Mouse (Mus musculus) hindbrain, postnatal 0 days (tissue): Measurements from ENCODE around the gene Mylip. TPM values are rescaled to one million over a fixed set of nuclear protein-coding genes. Genes with fewer than 3 reads are reported as not detected.

ENCODE experiments used
- ATAC-seq: fragments of 200-750 bp; cut with Nextera tagmentation; 2 replicates; pipeline ENCODE4 v1.8.0; 2017; ENCODE audit warnings: mild to moderate bottlenecking, moderate TSS enrichment, moderate library complexity
- DNase-seq: peaks from one replicate; pipeline ENCODE4 v3.0.0-alpha.2; 2015; ENCODE audit warnings: low spot score
- H3K27ac ChIP-seq: fragments of 300-500 bp; sonication (generic); 2 replicates; pipeline ENCODE4 v1.5.1; 2014; ENCODE audit warnings: mild to moderate bottlenecking
- H3K27me3 ChIP-seq: fragments of 300-500 bp; sonication (generic); 2 replicates; pipeline ENCODE4 v1.6.1; 2014; ENCODE audit warnings: low read length, mixed read lengths; ENCODE audit not compliant: insufficient read depth
- H3K36me3 ChIP-seq: fragments of 300-500 bp; sonication (generic); 2 replicates; pipeline ENCODE4 v1.6.1; 2014; ENCODE audit warnings: low read length, mixed read lengths; ENCODE audit not compliant: insufficient read depth
- H3K4me1 ChIP-seq: fragments of 300-500 bp; sonication (generic); 2 replicates; pipeline ENCODE4 v1.6.1; 2014; ENCODE audit warnings: antibody characterized with exemption, low read length, mixed read lengths; ENCODE audit not compliant: insufficient read depth
- H3K4me2 ChIP-seq: fragments of 300-500 bp; sonication (generic); 2 replicates; pipeline ENCODE4 v1.6.1; 2014; ENCODE audit warnings: low read depth, mild to moderate bottlenecking, low read length, moderate library complexity, mixed read lengths
- H3K4me3 ChIP-seq: fragments of 300-500 bp; sonication (generic); 2 replicates; pipeline ENCODE4 v1.5.1; 2014; ENCODE audit warnings: low read length
- H3K9ac ChIP-seq: fragments of 300-500 bp; sonication (generic); replicated peaks from 2 replicates; pipeline ENCODE4 v1.6.1; 2014; ENCODE audit warnings: mild to moderate bottlenecking, low read length, moderate library complexity, mixed read lengths
- H3K9me3 ChIP-seq: fragments of 300-500 bp; sonication (generic); 2 replicates; pipeline ENCODE4 v1.6.1; 2016; ENCODE audit warnings: low read length, mixed read lengths
- CTCF ChIP-seq: IDR thresholded peaks from 2 replicates; pipeline ENCODE4 v1.5.1; 2016; ENCODE audit warnings: antibody characterized with exemption, control low read depth, low read depth
- whole genome bisulfite sequencing: fragments of 180-500 bp; shearing (Covaris S2); extraction: QIAGEN DNeasy Blood & Tissue Kit; methylation state at CpG from one replicate; pipeline ENCODE4 v1.1.7; 2014; 5-methylcytosine and 5-hydroxymethylcytosine counted together
- polyA plus RNA-seq: library from polyadenylated mRNA; unstranded; fragments of >200 nt; fragmentation: Nextera tagmentation; extraction: Ambion mirVana; gene quantifications from 2 replicates; pipeline ENCODE4 v1.2.1, GENCODE M21; 2015
- total RNA-seq: library from RNA; depleted of rRNA; stranded (reverse); fragments of >200 nt; gene quantifications from 2 replicates; pipeline ENCODE4 v1.2.3, GENCODE M21; 2014

Mylip gene
- total and polyA plus RNA-seq, 2 experiments from 2014 or later = 4.6 to 13.0 TPM

DNA sequence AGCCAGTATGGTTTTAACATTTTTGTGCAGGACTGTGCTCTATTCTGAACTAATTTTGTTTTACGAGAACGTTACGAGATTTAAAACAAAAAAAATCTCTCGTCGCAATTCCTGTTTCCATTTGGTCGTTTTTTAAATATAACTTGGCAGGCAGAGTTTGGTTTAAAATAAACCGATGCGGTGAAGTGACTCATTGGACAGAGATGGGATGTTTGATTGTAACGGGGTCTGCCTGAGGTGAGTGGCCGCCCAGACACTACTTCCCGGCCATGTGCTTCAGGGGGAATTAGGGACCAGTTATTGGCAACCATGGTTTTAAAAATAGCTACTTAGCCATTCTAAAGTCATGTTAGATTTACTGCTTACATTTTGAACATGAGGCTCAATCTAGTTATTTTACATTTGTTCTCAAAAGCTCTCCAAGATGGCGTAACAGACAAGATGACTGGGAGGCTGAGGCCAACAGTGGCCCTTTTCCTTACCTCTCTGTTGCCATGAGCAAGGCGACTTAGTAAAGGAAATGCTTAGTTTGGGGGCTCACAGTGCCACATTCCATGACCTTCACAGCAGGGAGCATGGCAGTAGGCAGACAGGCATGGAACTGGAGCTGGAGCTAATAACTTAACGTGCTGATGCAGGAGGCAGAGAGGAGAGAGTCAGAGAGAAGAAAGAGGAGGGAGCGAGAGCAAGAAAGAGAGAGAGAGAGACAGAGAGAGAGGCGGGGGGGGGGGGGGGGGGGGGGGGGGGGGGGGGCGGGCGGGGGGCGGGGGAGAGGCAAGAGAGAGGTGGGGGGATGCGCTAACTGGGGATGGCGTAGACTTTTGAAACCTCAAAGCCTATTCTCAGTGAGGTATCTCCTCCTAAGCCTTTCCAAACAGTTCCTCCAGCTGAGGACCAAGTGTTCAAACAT, 8.6 kb downstream of the Mylip start:
- H3K4me1 ChIP-seq = no peaks in the 10 kb centered on the region
- H3K4me3 ChIP-seq = no peak overlapping the region
- DNase-seq = no peak
- H3K36me3 ChIP-seq = no peaks in the 10 kb centered on the region
- no peak overlapping the region for H3K27ac ChIP-seq
- no peak overlapping the region for H3K4me2 ChIP-seq
- no peaks in the 10 kb centered on the region for H3K9me3 ChIP-seq
- H3K9ac ChIP-seq = no peak overlapping the region
- WGBS = 69% methylated on average over 16 of the region's 21 CpGs
- no peaks in the 10 kb centered on the region for H3K27me3 ChIP-seq
- no peak for ATAC-seq
- TF ChIP-seq CTCF = no peak

DNA sequence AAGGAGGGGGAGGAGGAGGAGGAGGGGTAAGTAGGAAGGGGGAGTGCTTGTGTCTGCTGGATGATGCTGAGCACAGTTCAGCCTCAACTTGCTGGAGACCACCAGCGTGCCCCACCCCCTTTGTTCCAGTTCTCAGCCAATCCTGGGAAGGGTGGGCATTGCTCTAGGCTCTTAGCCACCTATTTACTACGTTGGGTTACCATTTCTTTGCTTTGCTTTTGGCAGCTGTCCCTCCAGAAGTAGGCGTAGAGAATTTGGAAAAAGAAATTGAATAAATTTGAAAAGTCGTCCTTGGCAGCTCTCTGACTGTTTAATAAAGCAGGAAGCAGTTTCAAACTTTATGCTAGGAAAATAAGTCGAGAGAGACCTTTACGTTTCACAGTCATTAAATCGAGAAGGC, 11.2 kb downstream of the Mylip start:
- Histone ChIP-seq H3K27me3 (no peaks in the 10 kb centered on the region), H3K9me3 (no peaks in the 10 kb centered on the region), H3K27ac (no peak overlapping the region), H3K4me1 (no peaks in the 10 kb centered on the region), H3K9ac (no peak overlapping the region), H3K4me2 (no peak overlapping the region), H3K36me3 (0 out of 2 replicates have a peak, but pooled peaks cover 1% of the 10 kb centered on the region), H3K4me3 (no peak overlapping the region)
- DNase-seq (no peak), ATAC-seq (no peak)
- TF ChIP-seq CTCF = no peak
- 49% methylated on average over 7 of the region's 7 CpGs for WGBS

DNA sequence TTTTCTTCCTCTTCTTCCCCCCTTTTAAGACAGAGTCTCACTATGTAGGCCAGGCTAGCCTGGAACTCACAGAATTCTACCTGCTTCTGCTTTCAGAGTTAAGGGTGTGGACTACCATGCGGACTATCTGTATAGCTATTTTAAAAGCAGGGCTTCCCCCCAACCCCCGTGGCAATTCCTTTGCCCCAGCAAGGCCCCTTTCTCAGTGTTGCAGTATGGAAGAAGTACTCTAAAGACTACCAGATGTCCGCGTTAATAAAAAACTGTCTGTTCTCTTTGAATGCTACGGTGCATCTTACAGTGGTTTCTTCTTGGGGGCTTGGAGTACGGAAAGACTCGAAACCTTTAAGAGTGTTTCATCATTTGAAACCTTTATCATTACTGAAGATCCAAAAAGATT, 12.3 kb downstream of the Mylip start:
- Histone ChIP-seq H3K4me3 (no peak overlapping the region), H3K36me3 (peaks cover 4% of the 10 kb centered on the region; the same call in 1 of the 2 replicates), H3K9me3 (no peaks in the 10 kb centered on the region), H3K9ac (no peak overlapping the region), H3K27me3 (no peaks in the 10 kb centered on the region), H3K27ac (no peak overlapping the region), H3K4me2 (no peak overlapping the region), H3K4me1 (no peaks in the 10 kb centered on the region)
- no peak for TF ChIP-seq CTCF
- no peak for ATAC-seq
- 82% methylated on average over 7 of the region's 7 CpGs for WGBS
- DNase-seq = no peak

DNA sequence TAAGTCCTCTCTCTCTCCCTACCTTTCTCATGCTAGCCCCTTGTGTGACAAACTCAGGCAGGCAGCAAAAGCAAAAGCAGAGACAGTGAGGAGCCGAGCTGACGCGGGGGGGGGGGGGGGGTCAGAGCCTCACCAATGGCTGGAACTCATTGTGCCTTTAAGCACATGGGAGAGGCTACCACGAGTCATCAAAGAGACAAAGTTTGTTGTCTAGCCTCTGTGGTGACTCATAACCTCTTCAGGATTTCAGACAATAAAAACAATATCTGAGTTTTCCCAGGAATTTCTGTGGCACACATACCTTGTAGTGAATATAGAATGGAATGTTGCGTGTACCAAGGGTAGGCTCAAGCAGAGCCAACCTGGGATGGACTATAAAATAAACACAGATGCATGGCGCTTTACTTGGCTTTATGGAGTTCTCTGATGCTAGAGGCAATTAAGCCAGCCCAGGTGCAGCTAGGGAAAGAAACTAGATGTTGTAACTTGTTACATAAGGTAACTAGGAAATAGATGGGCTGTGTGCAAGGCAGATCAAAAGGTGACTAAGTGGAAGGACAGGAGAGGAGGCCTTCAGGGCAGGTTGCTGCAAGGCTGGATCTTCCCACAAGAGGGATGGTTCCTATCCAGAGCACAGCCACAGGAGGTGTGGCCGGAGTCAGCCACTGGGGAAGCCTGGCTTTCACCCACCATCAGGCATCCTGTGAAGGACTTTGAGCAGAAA, 12.9 kb downstream of the Mylip start:
- no peaks in the 10 kb centered on the region for H3K4me1 ChIP-seq
- H3K27ac ChIP-seq = no peak overlapping the region
- no peak for TF ChIP-seq CTCF
- no peak overlapping the region for H3K4me2 ChIP-seq
- DNase-seq (no peak), ATAC-seq (no peak)
- H3K4me3 ChIP-seq = no peak overlapping the region
- H3K27me3 ChIP-seq = no peaks in the 10 kb centered on the region
- H3K9me3 ChIP-seq = no peaks in the 10 kb centered on the region
- H3K36me3 ChIP-seq = peaks cover 10% of the 10 kb centered on the region; the same call in 1 of the 2 replicates
- 68% methylated on average over 7 of the region's 7 CpGs for WGBS
- no peak overlapping the region for H3K9ac ChIP-seq

DNA sequence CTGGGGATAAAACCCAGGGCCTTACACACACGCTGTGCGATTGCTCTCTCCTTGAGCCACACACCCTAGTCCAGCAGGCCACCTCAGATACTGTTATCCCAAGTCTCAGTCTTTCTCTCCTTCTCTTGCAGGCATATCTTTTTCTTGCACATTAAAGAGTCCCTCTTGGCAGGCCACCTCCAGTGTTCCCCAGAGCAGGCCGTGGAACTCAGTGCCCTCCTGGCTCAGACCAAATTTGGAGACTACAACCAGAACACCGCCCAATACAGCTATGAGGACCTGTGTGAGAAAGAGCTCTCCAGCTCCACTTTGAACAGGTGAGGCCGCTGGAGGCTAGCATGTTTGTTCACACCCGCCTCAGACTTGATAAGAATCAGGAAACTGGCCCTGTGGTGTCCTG, 14.7 kb downstream of the Mylip start:
- 95% methylated on average over 6 of the region's 6 CpGs for WGBS
- Histone ChIP-seq H3K36me3 (peaks cover 25% of the 10 kb centered on the region), H3K9me3 (no peaks in the 10 kb centered on the region), H3K27me3 (no peaks in the 10 kb centered on the region), H3K9ac (no peak overlapping the region), H3K4me2 (no peak overlapping the region), H3K27ac (no peak overlapping the region), H3K4me1 (no peaks in the 10 kb centered on the region), H3K4me3 (no peak overlapping the region)
- no peak for TF ChIP-seq CTCF
- ATAC-seq (no peak), DNase-seq (no peak)

DNA sequence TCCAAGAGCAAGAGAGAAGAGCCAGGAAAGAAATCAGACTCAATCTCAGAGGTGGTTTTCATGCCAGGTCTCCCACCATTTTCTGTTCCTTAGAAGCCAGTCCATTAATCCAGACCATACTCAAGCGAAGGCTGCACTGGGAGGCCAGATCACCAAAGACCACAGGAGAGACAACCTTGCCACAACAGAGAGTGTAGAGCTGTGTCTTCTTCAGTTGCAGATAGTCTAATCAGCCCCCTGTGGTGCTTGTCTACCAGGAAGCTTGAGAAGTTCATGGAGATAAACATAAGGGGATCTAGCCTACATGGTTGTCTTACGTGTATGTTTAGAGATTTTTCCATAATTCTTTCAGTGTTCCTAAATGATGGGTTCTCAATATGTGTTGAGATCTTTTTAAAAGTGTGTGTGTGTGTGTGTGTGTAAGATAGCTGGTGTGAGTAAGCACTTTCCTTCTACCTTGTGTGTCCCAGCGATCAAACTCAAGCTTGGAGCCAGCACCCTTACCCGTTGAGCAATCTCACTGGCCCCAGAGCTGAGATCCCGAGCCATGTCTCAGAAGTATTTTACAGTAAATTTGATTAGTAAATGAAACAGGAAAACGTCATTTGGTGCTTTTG, 15.8 kb downstream of the Mylip start:
- WGBS = 90% methylated on average over 6 of the region's 6 CpGs
- H3K36me3 ChIP-seq = peaks cover 30% of the 10 kb centered on the region
- H3K27ac ChIP-seq = no peak overlapping the region
- no peak overlapping the region for H3K9ac ChIP-seq
- ATAC-seq (no peak), DNase-seq (no peak)
- no peak for TF ChIP-seq CTCF
- H3K4me2 ChIP-seq = no peak overlapping the region
- H3K4me3 ChIP-seq = no peak overlapping the region
- no peaks in the 10 kb centered on the region for H3K9me3 ChIP-seq
- H3K4me1 ChIP-seq = no peaks in the 10 kb centered on the region
- H3K27me3 ChIP-seq = no peaks in the 10 kb centered on the region
